ENCODE assay signal across 18 mouse cellular contexts in the genomic region with DNA sequence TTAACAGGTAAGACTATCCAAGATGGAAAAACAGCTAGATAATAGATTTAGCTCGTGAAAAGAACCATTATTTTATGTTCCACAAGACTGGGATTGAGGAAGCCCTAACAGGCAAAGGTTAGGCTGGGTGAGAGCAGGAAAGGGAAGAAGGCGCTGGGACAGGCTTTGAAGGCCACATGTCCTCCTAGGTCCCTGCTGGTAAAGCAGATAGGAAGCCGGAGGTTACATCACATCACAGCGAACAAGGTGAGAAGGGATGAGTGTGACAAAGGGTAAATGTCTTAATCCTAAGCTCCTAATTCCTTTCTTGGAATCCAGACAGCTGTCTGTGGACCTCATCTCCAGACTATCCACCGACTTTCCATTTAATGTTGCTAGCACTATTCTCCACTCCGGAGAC. TPM values are rescaled to one million over a fixed set of nuclear protein-coding genes. Genes with fewer than 3 reads are reported as not detected.
DNase-seq lines count a peak whose midpoint lies in the region; ATAC-seq lines count a peak whose summit lies in the region.
"Had no signal": no experiment of that assay in that cellular context is flagged by ENCODE, and none has a peak within 500 bp of the region (broad histone marks: within the 10 kb centered on the region; RNA-seq: fewer than 3 reads in every experiment).

No protein-coding gene starts in this region.

- H3K4me2 ChIP-seq in heart, embryonic 16.5 days (ENCODE audit: low read depth, low read length): no peak overlapping the region
- H3K4me2 ChIP-seq in liver, embryonic 15.5 days: no peak overlapping the region; the same call in 1 of the 2 replicates
- H3K4me2 ChIP-seq: embryonic facial prominence, embryonic 13.5 days; forebrain, embryonic 12.5 days; heart, embryonic 12.5 days; hindbrain, embryonic 14.5 days had no signal

- no peaks in the 10 kb centered on the region for H3K27me3 ChIP-seq in heart, embryonic 16.5 days (ENCODE audit: control insufficient read depth, insufficient read depth, low read length)
- H3K27me3 ChIP-seq in liver, embryonic 15.5 days: no peaks in the 10 kb centered on the region
- H3K27me3 ChIP-seq: embryonic facial prominence, embryonic 13.5 days; forebrain, embryonic 12.5 days; heart, embryonic 12.5 days had no signal

- no peak overlapping the region for H3K9ac ChIP-seq in heart, embryonic 16.5 days (ENCODE audit: low read length)
- no peak overlapping the region for H3K9ac ChIP-seq in liver, embryonic 15.5 days
- H3K9ac ChIP-seq: embryonic facial prominence, embryonic 13.5 days; forebrain, embryonic 12.5 days; heart, embryonic 12.5 days; hindbrain, embryonic 14.5 days had no signal

- 49% methylated on average over 6 of the region's 6 CpGs for WGBS in heart, embryonic 16.5 days
- 57% methylated on average over 6 of the region's 6 CpGs for WGBS in liver, embryonic 15.5 days (ENCODE audit: insufficient replicate concordance)

- no peak overlapping the region for H3K4me3 ChIP-seq in heart, embryonic 16.5 days (ENCODE audit: low read length)
- no peak overlapping the region for H3K4me3 ChIP-seq in liver, embryonic 15.5 days (replicated peaks)
- H3K4me3 ChIP-seq: embryonic facial prominence, embryonic 13.5 days; forebrain, embryonic 12.5 days; heart, embryonic 12.5 days; hindbrain, embryonic 10.5 days had no signal

- DNase-seq in cerebellum, adult 9-10 months: peak; percentile 56
- no peak for DNase-seq in cerebellum, postnatal 14 days
- DNase-seq in heart, postnatal 4 days: no peak
- DNase-seq in ovary, postnatal 14 days (ENCODE audit: low spot score): no peak
- DNase-seq in kidney, adult 9 months: no peak
- DNase-seq: adrenal gland, postnatal 14 days; gastrocnemius, postnatal 14 days; heart, postnatal 10 days had no signal

- H3K36me3 ChIP-seq in heart, embryonic 16.5 days (ENCODE audit: control insufficient read depth, insufficient read depth): peaks cover 11% of the 10 kb centered on the region
- peaks cover 18% of the 10 kb centered on the region for H3K36me3 ChIP-seq in liver, embryonic 15.5 days (replicated peaks)

- H3K27ac ChIP-seq in heart, embryonic 16.5 days (ENCODE audit: low read length): 0 out of 2 replicates have a peak overlapping the region, but pooled peaks have one; percentile 27
- H3K27ac ChIP-seq in liver, embryonic 15.5 days (replicated peaks): peak overlapping the region; percentile 30; the same call in 1 of the 2 replicates
- H3K27ac ChIP-seq: embryonic facial prominence, embryonic 13.5 days; forebrain, embryonic 12.5 days; hindbrain, embryonic 10.5 days; hindbrain, embryonic 14.5 days had no signal

- no peaks in the 10 kb centered on the region for H3K9me3 ChIP-seq in heart, embryonic 16.5 days (replicated peaks; ENCODE audit: control insufficient read depth, low read length)
- no peaks in the 10 kb centered on the region for H3K9me3 ChIP-seq in liver, embryonic 15.5 days (replicated peaks)

- no peak for ATAC-seq in heart, embryonic 16.5 days (replicated peaks; ENCODE audit: extremely low read depth, insufficient read depth, low FRiP score)
- peak; percentile 47 for ATAC-seq in granulocyte monocyte progenitor cell, adult 5-6 weeks (replicated peaks; ENCODE audit: poor library complexity, severe bottlenecking)
- ATAC-seq in liver, embryonic 15.5 days (ENCODE audit: insufficient read depth): no peak
- ATAC-seq: forebrain, embryonic 16.5 days; intestine, embryonic 16.5 days had no signal

- peaks cover 40% of the 10 kb centered on the region for H3K4me1 ChIP-seq in heart, embryonic 16.5 days (ENCODE audit: control insufficient read depth, insufficient read depth, low read length)
- H3K4me1 ChIP-seq in liver, embryonic 15.5 days (replicated peaks): peaks cover 56% of the 10 kb centered on the region

RNA-seq across cellular contexts. Expression of gene Arl5a, which starts 5.4 kb away (rescaled TPM):
- polyA plus RNA-seq in heart, embryonic 16.5 days (2015; fragmentation: Nextera tagmentation; extraction: Ambion mirVana): 43.2 and 45.7 TPM in 2 replicates
- total RNA-seq in heart, postnatal 4 days (2021): 10 to 100 TPM; 52.7 to 56.2 TPM
- 24.6 and 27.8 TPM in 2 replicates for total RNA-seq in granulocyte monocyte progenitor cell, adult 5-6 weeks (2014; fragmentation: Nextera tagmentation)
- 32.3 and 43.1 TPM in 2 replicates for total RNA-seq in granulocyte monocyte progenitor cell, adult 5-6 weeks (2017)
- polyA plus RNA-seq in liver, embryonic 15.5 days (2015; fragmentation: Nextera tagmentation; extraction: Ambion mirVana): 23.6 and 25.2 TPM in 2 replicates

RNA-seq across cellular contexts. Expression of gene Neb, which starts 41.0 kb away (rescaled TPM):
- polyA plus RNA-seq in heart, embryonic 16.5 days (2015; fragmentation: Nextera tagmentation; extraction: Ambion mirVana): 3.5 and 7.8 TPM in 2 replicates
- total RNA-seq in heart, postnatal 4 days (2021): 1 to 10 TPM; 4.1 to 6.5 TPM
- not detected in 2 replicates for total RNA-seq in granulocyte monocyte progenitor cell, adult 5-6 weeks (2014; fragmentation: Nextera tagmentation)
- 0.09 and 0.10 TPM in 2 replicates for total RNA-seq in granulocyte monocyte progenitor cell, adult 5-6 weeks (2017)
- polyA plus RNA-seq in liver, embryonic 15.5 days (2015; fragmentation: Nextera tagmentation; extraction: Ambion mirVana): 6.0 and 9.2 TPM in 2 replicates

Comparison
In these comparisons a context has a peak if more than half of its experiments do, and no peak if none do; other contexts are left out.
1. RNA of gene Neb, which starts 41.0 kb away (total RNA-seq): 4.1 to 6.5 TPM in heart, postnatal 4 days; 0.09 to 0.10 TPM in granulocyte monocyte progenitor cell, adult 5-6 weeks; every median in the first group is over 4 times any median in the second.